ENCODE assay signal across 13 mouse cellular contexts in the genomic region with DNA sequence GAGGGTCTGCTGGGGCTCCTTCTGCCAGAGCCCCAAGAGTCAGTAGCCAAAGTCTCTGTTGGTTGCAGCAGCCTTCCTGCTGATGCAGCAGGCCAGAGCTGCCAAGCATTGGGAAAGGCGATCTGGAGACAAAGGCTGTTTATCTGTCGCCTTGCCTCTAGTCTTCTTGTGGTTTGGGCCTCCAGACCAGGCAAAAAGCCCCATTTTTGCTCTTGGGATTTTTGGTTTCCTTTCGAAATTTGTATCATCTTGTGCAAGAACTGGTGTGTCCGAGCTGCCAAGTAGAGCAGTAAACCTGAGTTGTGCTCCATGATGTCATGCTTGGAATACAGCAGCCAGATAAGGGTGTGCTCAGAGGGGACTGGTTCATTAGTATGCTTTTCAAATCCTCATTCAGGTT. TPM values are rescaled to one million over a fixed set of nuclear protein-coding genes. Genes with fewer than 3 reads are reported as not detected.
DNase-seq lines count a peak whose midpoint lies in the region; ATAC-seq and TF ChIP-seq lines count a peak whose summit lies in the region.
"Had no signal": no experiment of that assay in that cellular context is flagged by ENCODE, and none has a peak within 500 bp of the region (broad histone marks: within the 10 kb centered on the region; RNA-seq: fewer than 3 reads in every experiment).

No protein-coding gene starts in this region.

- H3K27ac ChIP-seq in layer of hippocampus, adult 2 months = peak overlapping the region; percentile 46
- H3K27ac ChIP-seq in bone marrow macrophage, adult 2 months (ENCODE audit: insufficient read depth, low read depth, low read length) = peak overlapping the region; percentile 56
- H3K27ac ChIP-seq in heart, embryonic 10.5 days = peak overlapping the region; percentile 9
- H3K27ac ChIP-seq in midbrain, embryonic 15.5 days = no peak overlapping the region
- H3K27ac ChIP-seq: kidney, postnatal 0 days; limb, embryonic 12.5 days had no signal

- H3K4me2 ChIP-seq in midbrain, embryonic 15.5 days = no peak overlapping the region
- H3K4me2 ChIP-seq: limb, embryonic 12.5 days had no signal

- no peaks in the 10 kb centered on the region for H3K9me3 ChIP-seq in heart, embryonic 10.5 days
- no peaks in the 10 kb centered on the region for H3K9me3 ChIP-seq in midbrain, embryonic 15.5 days
- H3K9me3 ChIP-seq: limb, embryonic 12.5 days had no signal

- H3K4me1 ChIP-seq in bone marrow macrophage, adult 2 months (ENCODE audit: control insufficient read depth, insufficient read depth, low read length) = peaks cover 42% of the 10 kb centered on the region
- peaks cover 46% of the 10 kb centered on the region for H3K4me1 ChIP-seq in heart, embryonic 10.5 days
- H3K4me1 ChIP-seq in midbrain, embryonic 15.5 days = peaks cover 9% of the 10 kb centered on the region

- H3K4me3 ChIP-seq in layer of hippocampus, adult 2 months = no peak overlapping the region
- no peak overlapping the region for H3K4me3 ChIP-seq in bone marrow macrophage, adult 2 months (ENCODE audit: insufficient read depth, low read length)
- H3K4me3 ChIP-seq in heart, embryonic 10.5 days = no peak overlapping the region
- H3K4me3 ChIP-seq in midbrain, embryonic 15.5 days = no peak overlapping the region
- H3K4me3 ChIP-seq: limb, embryonic 12.5 days had no signal

- no peak for TF ChIP-seq POLR2A in bone marrow macrophage, adult 2 months (IDR thresholded peaks at IDR 0.05; ENCODE audit: borderline replicate concordance, low read depth, low read length)

- no peaks in the 10 kb centered on the region for H3K27me3 ChIP-seq in heart, embryonic 10.5 days (ENCODE audit: insufficient read depth, poor library complexity, severe bottlenecking)
- H3K27me3 ChIP-seq in midbrain, embryonic 15.5 days (replicated peaks) = no peaks in the 10 kb centered on the region; the same call in 1 of the 2 replicates
- H3K27me3 ChIP-seq: limb, embryonic 12.5 days had no signal

- no peak for TF ChIP-seq CTCF in layer of hippocampus, adult 2 months (conservative IDR thresholded peaks at IDR 0.05)
- TF ChIP-seq CTCF in bone marrow macrophage, adult 2 months (IDR thresholded peaks at IDR 0.05; ENCODE audit: low read depth, low read length) = no peak

- DNase-seq in layer of hippocampus, adult 2 months (ENCODE audit: low spot score in 2 of 2) = no peak
- DNase-seq in layer of hippocampus, adult 11-12 months (ENCODE audit: low spot score) = no peak
- DNase-seq in heart, embryonic 10.5 days (ENCODE audit: low spot score) = no peak
- no peak for DNase-seq in kidney, postnatal 25 days
- DNase-seq in right cerebral cortex, postnatal 4 days = no peak
- DNase-seq: cerebellum, adult 9-10 months had no signal

- no peak overlapping the region for H3K9ac ChIP-seq in midbrain, embryonic 15.5 days
- H3K9ac ChIP-seq: limb, embryonic 12.5 days had no signal

- H3K36me3 ChIP-seq in heart, embryonic 10.5 days = peaks cover 22% of the 10 kb centered on the region
- H3K36me3 ChIP-seq in midbrain, embryonic 15.5 days (replicated peaks) = peaks cover 11% of the 10 kb centered on the region; the same call in 1 of the 2 replicates

- peak; percentile 30 for ATAC-seq in megakaryocyte, adult 5-6 weeks (ENCODE audit: poor library complexity, severe bottlenecking)
- ATAC-seq in midbrain, embryonic 15.5 days (replicated peaks) = no peak

- WGBS in heart, embryonic 10.5 days = 55% methylated on average over 4 of the region's 4 CpGs
- 83% methylated on average over 4 of the region's 4 CpGs for WGBS in midbrain, embryonic 15.5 days

RNA-seq across cellular contexts. Expression of a gene that starts 34.4 kb away (rescaled TPM):
- total RNA-seq in layer of hippocampus, adult 2 months (2021) = 1 to 10 TPM in 1 of 2 experiments, under 1 TPM in 1; 0.49 to 1.1 TPM
- not detected in 2 replicates for polyA plus RNA-seq in bone marrow macrophage, adult 2 months (2012; ENCODE audit: insufficient read depth, insufficient read length, missing spikeins)
- 0.28 TPM in 1 of 2 replicates, not detected in the other for polyA plus RNA-seq in heart, embryonic 10.5 days (2016; fragmentation: Nextera tagmentation; extraction: Ambion mirVana)
- total RNA-seq in megakaryocyte, adult 5-6 weeks (2015) = 0.41 TPM in 1 of 2 replicates, not detected in the other
- 0.04 TPM in 1 of 2 replicates, not detected in the other for total RNA-seq in megakaryocyte, adult 5-6 weeks (2017)
- 0.18 and 0.49 TPM in 2 replicates for polyA plus RNA-seq in midbrain, embryonic 15.5 days (2015; fragmentation: Nextera tagmentation; extraction: Ambion mirVana)
- total RNA-seq: gastrocnemius, adult 8-10 months had no signal
- polyA plus RNA-seq: kidney, postnatal 0 days had no signal

RNA-seq across cellular contexts. Expression of a gene that starts 43.8 kb away (rescaled TPM):
- 10 to 100 TPM; 30.3 TPM for total RNA-seq in layer of hippocampus, adult 2 months (2021)
- polyA plus RNA-seq in bone marrow macrophage, adult 2 months (2012; ENCODE audit: insufficient read depth, insufficient read length, missing spikeins) = 6.0 and 9.3 TPM in 2 replicates
- polyA plus RNA-seq in heart, embryonic 10.5 days (2016; fragmentation: Nextera tagmentation; extraction: Ambion mirVana) = 27.0 and 31.3 TPM in 2 replicates
- 1.1 and 3.3 TPM in 2 replicates for total RNA-seq in megakaryocyte, adult 5-6 weeks (2015)
- total RNA-seq in megakaryocyte, adult 5-6 weeks (2017) = 2.8 and 4.8 TPM in 2 replicates
- 33.1 and 34.4 TPM in 2 replicates for polyA plus RNA-seq in midbrain, embryonic 15.5 days (2015; fragmentation: Nextera tagmentation; extraction: Ambion mirVana)

RNA-seq across cellular contexts. Expression of a gene that starts 43.9 kb away (rescaled TPM):
- total RNA-seq in layer of hippocampus, adult 2 months (2021) = 1 to 10 TPM; 6.3 to 6.8 TPM
- polyA plus RNA-seq in bone marrow macrophage, adult 2 months (2012; ENCODE audit: insufficient read depth, insufficient read length, missing spikeins) = 12.0 and 13.8 TPM in 2 replicates
- 15.2 and 22.4 TPM in 2 replicates for polyA plus RNA-seq in heart, embryonic 10.5 days (2016; fragmentation: Nextera tagmentation; extraction: Ambion mirVana)
- 9.1 and 10.9 TPM in 2 replicates for total RNA-seq in megakaryocyte, adult 5-6 weeks (2015)
- total RNA-seq in megakaryocyte, adult 5-6 weeks (2017) = 19.9 and 21.3 TPM in 2 replicates
- polyA plus RNA-seq in midbrain, embryonic 15.5 days (2015; fragmentation: Nextera tagmentation; extraction: Ambion mirVana) = 9.4 and 11.7 TPM in 2 replicates

RNA-seq across cellular contexts. Expression of a gene that starts 47.6 kb away (rescaled TPM):
- total RNA-seq in layer of hippocampus, adult 2 months (2021) = not detected
- not detected in 2 replicates for polyA plus RNA-seq in bone marrow macrophage, adult 2 months (2012; ENCODE audit: insufficient read depth, insufficient read length, missing spikeins)
- polyA plus RNA-seq in heart, embryonic 10.5 days (2016; fragmentation: Nextera tagmentation; extraction: Ambion mirVana) = not detected in 2 replicates
- not detected in 2 replicates for total RNA-seq in megakaryocyte, adult 5-6 weeks (2015)
- total RNA-seq in megakaryocyte, adult 5-6 weeks (2017) = not detected in 2 replicates
- not detected in 2 replicates for polyA plus RNA-seq in midbrain, embryonic 15.5 days (2015; fragmentation: Nextera tagmentation; extraction: Ambion mirVana)
- total RNA-seq: gastrocnemius, adult 8-10 months had no signal
- polyA plus RNA-seq: kidney, postnatal 0 days; limb, embryonic 12.5 days; urinary bladder, adult 2 months had no signal

RNA-seq across cellular contexts. Expression of a gene that starts 58.9 kb away (rescaled TPM):
- 1 to 10 TPM; 3.9 to 4.5 TPM for total RNA-seq in layer of hippocampus, adult 2 months (2021)
- polyA plus RNA-seq in bone marrow macrophage, adult 2 months (2012; ENCODE audit: insufficient read depth, insufficient read length, missing spikeins) = 0.31 and 0.32 TPM in 2 replicates
- 0.46 and 0.74 TPM in 2 replicates for polyA plus RNA-seq in heart, embryonic 10.5 days (2016; fragmentation: Nextera tagmentation; extraction: Ambion mirVana)
- 0.09 TPM in 1 of 2 replicates, not detected in the other for total RNA-seq in megakaryocyte, adult 5-6 weeks (2015)
- total RNA-seq in megakaryocyte, adult 5-6 weeks (2017) = not detected in 2 replicates
- 2.7 and 2.8 TPM in 2 replicates for polyA plus RNA-seq in midbrain, embryonic 15.5 days (2015; fragmentation: Nextera tagmentation; extraction: Ambion mirVana)
